Mouse (Mus musculus) ovary, adult 18-20 months (tissue): ENCODE data around the gene 1700009N14Rik.

ENCODE experiments used
- DNase-seq: peaks from one replicate; pipeline ENCODE4 v3.0.0; 2022; ENCODE audit warnings: low spot score, mixed read lengths

The 1700009N14Rik gene

GRCm38 (mm10) chr4:39450069-39450468 is at the start of gene 1700009N14Rik:
1700009N14Rik (plus strand) TSS chr4:39450295.
- DNase-seq: no peak

GRCm38 (mm10) chr4:39437870-39438367 is 12.2 kb upstream of the 1700009N14Rik start:
- no peak for DNase-seq

- no peak for DNase-seq
Measured at GRCm38 (mm10) chr4:39474291-39474690, 24.2 kb downstream of the 1700009N14Rik start.

- no peak for DNase-seq
Measured at GRCm38 (mm10) chr4:39486393-39486792, 36.3 kb downstream of the 1700009N14Rik start.

- DNase-seq: no peak
Measured at GRCm38 (mm10) chr4:39493596-39493995, 43.5 kb downstream of the 1700009N14Rik start.

GRCm38 (mm10) chr4:39495875-39496274 is 45.8 kb downstream of the 1700009N14Rik start:
- no peak for DNase-seq
